Mouse (Mus musculus): ENCODE measurements around the gene Pik3r3. TPM values are rescaled to one million over a fixed set of nuclear protein-coding genes. Genes with fewer than 3 reads are reported as not detected.
"Not testable (repeated sequence)": the region's sequence is repeated elsewhere in the genome, so short reads cannot be mapped to it uniquely, and the experiment has no call there.

The Pik3r3 gene
- total RNA-seq, 2 experiments from 2014 or later: 0.31 to 1.1 TPM

GRCm38 (mm10) chr4:116219056-116219455, 2.4 kb upstream of the Pik3r3 start:
- no peak for ATAC-seq (ENCODE audit: poor library complexity, severe bottlenecking)

DNA sequence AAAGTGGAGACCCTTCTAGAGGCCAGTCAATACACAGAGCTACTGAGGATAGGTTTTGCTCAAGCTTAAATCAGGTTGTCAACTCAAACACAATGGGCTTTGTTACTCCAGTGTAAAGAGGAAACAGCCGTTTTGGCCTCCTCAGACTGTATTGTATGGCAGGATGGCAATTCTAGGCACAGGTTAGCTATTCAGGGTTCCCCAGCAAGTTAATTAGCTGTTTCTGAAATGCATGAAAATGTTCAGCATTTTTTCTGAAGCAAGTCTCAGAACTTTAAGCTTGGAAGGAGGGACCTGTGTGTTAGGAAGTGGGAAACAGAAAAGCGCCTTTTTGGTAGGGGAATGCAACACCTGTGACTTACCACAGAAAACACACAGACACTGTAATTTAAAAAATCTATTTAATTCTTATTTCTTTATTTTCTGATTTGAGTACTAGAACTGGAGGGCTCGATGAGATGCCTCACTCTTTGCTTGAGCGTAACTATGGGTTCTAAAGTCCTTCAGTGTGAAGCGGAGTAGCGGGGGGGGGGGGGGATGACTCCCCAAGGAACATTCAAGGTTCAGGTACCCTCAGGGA, 1.3 kb upstream of the Pik3r3 start:
- ATAC-seq (ENCODE audit: poor library complexity, severe bottlenecking): no peak

GRCm38 (mm10) chr4:116220780-116221139, 658 bp upstream of the Pik3r3 start:
- ATAC-seq (ENCODE audit: poor library complexity, severe bottlenecking): peak; percentile 63

DNA sequence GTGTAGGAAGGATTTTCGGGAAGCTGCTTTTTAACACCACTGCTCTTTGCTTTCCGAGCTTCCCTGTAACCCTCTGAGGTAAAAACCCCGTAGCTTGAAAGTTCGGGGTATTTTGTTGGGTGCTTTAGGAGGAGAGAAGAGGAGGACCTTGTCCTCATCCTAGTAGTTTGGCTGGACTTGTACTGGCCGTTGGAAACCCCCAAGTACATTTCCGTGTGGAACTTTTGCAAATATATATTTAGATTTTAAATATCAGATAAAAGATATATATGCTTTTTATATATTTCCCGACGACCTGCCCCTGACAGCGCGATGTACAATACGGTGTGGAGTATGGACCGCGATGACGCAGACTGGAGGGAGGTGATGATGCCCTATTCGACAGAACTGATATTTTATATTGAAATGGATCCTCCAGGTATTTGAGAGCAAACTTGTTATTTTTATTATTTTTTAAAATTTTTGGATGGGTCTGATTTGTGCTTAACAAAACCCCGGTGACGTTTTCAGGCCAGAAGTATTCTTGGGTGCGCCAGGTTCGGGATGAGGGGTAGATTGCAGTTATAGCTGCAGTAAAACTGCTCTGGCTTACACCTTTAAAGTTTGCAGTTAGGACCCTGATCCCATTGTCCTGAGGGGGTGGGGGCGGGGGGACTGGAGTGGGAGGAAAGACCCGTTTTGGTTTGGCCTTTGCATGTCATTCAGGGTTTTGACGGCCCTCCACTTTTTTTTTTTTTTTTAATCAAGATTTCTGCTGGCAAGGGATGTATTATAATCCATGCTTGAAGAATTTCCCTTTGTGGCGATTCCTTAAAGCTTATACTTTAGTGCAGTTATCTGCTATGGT, 801 bp downstream of the Pik3r3 start:
- ATAC-seq (ENCODE audit: poor library complexity, severe bottlenecking): no peak

DNA sequence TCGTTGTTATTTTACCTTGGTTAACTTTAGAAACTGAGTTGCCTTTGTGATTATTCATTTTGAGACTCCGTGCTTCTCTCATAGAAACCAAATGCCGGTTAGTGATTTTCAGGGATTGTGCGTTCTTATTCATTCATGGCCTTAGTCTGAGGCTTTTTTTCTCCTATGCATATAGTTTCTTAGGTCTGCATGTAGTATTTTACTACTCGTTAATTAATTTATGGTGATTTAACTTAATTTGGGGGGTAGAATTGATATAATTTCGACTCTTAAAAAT, 1.4 kb downstream of the Pik3r3 start:
- no peak for ATAC-seq (ENCODE audit: poor library complexity, severe bottlenecking)

- no peak for ATAC-seq (ENCODE audit: poor library complexity, severe bottlenecking)
Observed at GRCm38 (mm10) chr4:116243377-116243776, 22.0 kb downstream of the Pik3r3 start.

- no peak for ATAC-seq (ENCODE audit: poor library complexity, severe bottlenecking)
Observed at GRCm38 (mm10) chr4:116244240-116244639, 22.8 kb downstream of the Pik3r3 start.

DNA sequence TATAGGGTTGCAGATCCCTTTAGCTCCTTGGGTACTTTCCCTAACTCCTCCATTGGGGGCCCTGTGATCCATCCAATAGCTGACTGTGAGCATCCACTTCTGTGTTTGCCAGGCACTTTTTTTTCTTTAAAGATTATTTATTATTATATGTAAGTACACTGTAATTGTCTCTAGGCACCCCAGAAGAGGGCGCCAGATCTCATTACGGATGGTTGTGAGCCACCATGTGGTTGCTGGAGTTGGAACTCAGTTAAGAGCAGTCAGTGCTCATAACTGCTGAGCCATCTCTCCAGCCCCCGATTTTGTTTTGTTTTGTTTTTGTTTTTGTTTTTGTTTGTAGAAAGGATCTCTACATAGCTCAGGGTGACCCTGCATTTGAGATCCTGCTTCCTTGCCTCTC, 24.5 kb downstream of the Pik3r3 start:
- ATAC-seq (ENCODE audit: poor library complexity, severe bottlenecking): not testable (repeated sequence)

DNA sequence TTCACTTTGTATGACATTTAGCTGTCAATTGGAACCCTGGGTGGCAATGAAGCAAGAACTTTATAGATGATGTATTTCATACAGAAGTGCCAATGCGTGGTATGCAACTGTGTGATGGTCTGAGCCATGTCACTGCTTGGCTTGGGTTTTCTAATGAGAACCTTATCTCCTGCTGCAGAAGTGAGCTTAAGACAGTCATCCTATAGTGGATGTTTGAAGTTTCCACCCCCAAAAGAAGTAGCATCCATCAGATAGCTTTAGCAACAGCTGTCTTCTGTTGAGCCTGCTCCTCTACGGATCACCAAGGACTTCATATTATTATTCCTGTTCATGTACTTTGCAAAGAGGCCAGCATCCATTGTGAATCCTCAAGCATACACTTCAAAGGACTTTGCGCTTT, 28.6 kb downstream of the Pik3r3 start:
- no peak for ATAC-seq (ENCODE audit: poor library complexity, severe bottlenecking)

DNA sequence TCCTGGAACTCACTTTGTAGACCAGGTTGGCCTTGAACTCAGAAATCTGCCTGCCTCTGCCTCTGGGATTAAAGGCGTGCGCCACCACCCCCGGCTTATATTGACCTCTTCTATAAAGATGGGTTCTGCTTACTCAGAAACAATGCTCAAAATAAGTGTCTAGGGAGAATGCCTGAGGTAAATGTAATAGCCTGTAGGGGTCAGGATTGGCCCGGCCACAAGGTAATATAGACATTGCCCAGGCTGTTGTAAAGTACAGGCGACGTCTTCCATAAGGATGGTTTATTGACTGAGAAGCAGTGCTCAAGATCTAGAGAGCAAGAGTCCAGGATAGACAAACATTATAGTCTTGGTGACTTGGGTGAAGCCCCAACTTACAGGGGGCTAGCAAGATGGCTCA, 46.8 kb downstream of the Pik3r3 start:
- no peak for ATAC-seq (ENCODE audit: poor library complexity, severe bottlenecking)

DNA sequence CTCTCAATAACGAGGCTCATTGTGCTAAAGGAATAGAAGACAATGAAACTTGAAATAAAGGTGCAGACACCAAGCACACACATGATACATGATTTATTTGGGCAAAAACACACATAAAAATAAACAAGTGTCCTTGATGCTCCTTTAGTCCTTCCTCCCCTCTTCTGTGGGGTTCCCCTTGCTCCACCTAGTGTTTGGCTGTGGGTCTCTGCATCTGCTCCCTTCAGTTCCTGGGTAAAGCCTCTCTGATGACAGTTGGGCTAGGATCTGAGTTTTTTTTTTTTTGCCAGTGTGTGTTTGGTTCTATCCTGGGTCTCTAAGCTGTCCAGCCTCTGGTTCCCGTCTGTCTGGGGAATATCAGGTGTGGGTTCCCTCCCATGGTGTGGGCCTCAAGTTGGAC, 60.8 kb downstream of the Pik3r3 start:
- ATAC-seq (ENCODE audit: poor library complexity, severe bottlenecking): no peak

GRCm38 (mm10) chr4:116291561-116291960, 70.1 kb downstream of the Pik3r3 start:
- no peak for ATAC-seq (ENCODE audit: poor library complexity, severe bottlenecking)

GRCm38 (mm10) chr4:116293296-116293695, 71.9 kb downstream of the Pik3r3 start:
- no peak for ATAC-seq (ENCODE audit: poor library complexity, severe bottlenecking)

- no peak for ATAC-seq (ENCODE audit: poor library complexity, severe bottlenecking)
Observed at GRCm38 (mm10) chr4:116300878-116301355, 79.5 kb downstream of the Pik3r3 start.

DNA sequence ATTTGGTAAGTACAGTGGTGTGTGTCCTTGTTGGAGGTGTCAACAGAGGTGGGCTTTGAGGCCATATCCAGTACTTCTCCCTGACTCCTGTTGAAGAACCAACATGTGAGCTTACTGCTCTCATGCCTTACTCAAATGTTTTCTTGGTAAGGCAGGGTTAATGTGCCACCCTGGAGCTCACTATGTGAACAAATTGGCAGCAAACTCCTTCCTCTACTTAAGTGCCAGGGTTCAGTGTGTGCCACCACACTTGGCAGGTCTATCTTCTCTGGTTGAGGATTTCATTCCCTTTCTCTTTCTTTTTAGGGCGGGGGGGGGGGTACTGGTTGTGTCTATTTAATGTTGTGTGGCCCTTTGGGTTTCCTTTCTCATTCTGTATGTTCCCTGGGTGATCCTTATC, 83.1 kb downstream of the Pik3r3 start:
- no peak for ATAC-seq (ENCODE audit: poor library complexity, severe bottlenecking)

GRCm38 (mm10) chr4:116317575-116317974, 96.2 kb downstream of the Pik3r3 start:
- no peak for ATAC-seq (ENCODE audit: poor library complexity, severe bottlenecking)

DNA sequence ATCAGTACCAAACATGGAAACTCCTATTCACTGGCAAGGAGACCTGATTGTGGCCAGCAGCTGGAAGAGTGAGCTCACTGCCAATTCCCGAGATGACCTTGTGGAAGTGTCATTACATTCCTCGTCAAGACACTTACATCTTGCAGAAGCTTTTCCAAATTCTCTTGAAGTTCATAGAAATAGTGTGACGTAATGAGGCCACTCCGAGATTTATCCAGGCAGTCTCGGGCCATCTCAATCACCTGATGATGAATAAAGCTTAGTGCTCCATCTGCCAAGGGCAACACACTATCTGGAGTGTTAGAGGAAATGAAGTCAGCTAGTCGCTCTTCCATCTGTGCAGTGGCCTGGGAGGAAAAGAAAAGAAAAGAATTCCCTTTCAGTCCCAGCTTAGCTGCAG, 100.7 kb downstream of the Pik3r3 start:
- no peak for ATAC-seq (ENCODE audit: poor library complexity, severe bottlenecking)

- ATAC-seq (ENCODE audit: poor library complexity, severe bottlenecking): no peak
Observed at GRCm38 (mm10) chr4:116329256-116329655, 107.8 kb downstream of the Pik3r3 start.

DNA sequence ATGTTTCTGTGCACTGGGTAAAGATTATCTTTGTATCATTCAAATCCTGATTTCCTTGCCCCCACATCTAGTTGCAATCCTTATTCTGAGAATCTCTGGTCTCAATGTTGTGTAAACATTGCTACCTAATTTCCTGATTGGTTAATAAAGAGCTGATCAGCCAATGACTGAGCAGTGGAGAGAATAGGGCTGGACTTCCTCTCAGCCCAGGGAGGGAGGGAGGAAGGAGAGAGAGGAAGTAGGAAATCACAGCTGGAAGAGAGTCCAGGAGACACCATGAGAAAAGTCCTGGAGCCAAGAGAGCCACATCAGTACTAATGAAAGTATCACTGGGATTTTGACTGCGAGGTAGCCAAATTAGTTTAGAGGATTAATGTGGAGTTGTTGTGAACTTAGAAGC, 114.9 kb downstream of the Pik3r3 start:
- no peak for ATAC-seq (ENCODE audit: poor library complexity, severe bottlenecking)

DNA sequence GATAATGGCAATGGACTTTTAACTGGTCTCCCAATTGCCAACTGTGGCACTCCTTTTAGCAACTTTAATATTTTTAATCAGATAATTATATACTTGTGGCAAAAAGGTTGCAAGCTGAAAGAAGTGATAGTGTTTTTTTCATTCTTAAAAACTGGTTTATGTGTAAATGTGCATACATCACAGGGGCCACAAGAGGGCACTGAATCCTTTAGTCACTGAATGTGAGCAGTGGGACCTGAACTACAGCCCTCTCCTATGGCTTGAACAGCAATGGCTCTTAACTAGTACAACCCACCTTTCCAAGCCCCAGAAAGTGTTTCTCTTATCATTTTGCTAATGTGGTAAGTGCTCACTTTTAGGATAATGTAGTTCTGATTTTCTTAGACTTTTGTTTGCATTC, 120.7 kb downstream of the Pik3r3 start:
- ATAC-seq (ENCODE audit: poor library complexity, severe bottlenecking): no peak

GRCm38 (mm10) chr4:116352496-116352895, 131.1 kb downstream of the Pik3r3 start:
- no peak for ATAC-seq (ENCODE audit: poor library complexity, severe bottlenecking)
